Mouse (Mus musculus) lung, postnatal 0 days (tissue): Measurements from ENCODE around the gene Sorbs1. TPM values are rescaled to one million over a fixed set of nuclear protein-coding genes. Genes with fewer than 3 reads are reported as not detected.

Source experiments
- ATAC-seq: fragments of 200-750 bp; cut with Nextera tagmentation; 2 replicates; pipeline ENCODE4 v1.8.0; 2017; ENCODE audit warnings: moderate library complexity
- DNase-seq: peaks from one replicate; pipeline ENCODE4 v3.0.0-alpha.2; 2016; ENCODE audit warnings: low spot score
- H3K27ac ChIP-seq: fragments of 300-500 bp; sonication (generic); 2 replicates; pipeline ENCODE4 v1.5.1; 2014; ENCODE audit warnings: antibody characterized with exemption, mild to moderate bottlenecking, low read length, mixed read lengths
- H3K27me3 ChIP-seq: fragments of 300-500 bp; sonication (generic); replicated peaks from 2 replicates; pipeline ENCODE4 v1.6.1; 2014; ENCODE audit warnings: low read length, mixed read lengths; ENCODE audit not compliant: insufficient read depth
- H3K36me3 ChIP-seq: fragments of 300-500 bp; sonication (generic); 2 replicates; pipeline ENCODE4 v1.6.1; 2014; ENCODE audit warnings: low read length, mixed read lengths; ENCODE audit not compliant: insufficient read depth
- H3K4me1 ChIP-seq: fragments of 300-500 bp; sonication (generic); 2 replicates; pipeline ENCODE4 v1.6.1; 2014; ENCODE audit warnings: antibody characterized with exemption, low read depth, low read length, mixed read lengths; ENCODE audit not compliant: insufficient read depth
- H3K4me2 ChIP-seq: fragments of 300-500 bp; sonication (generic); replicated peaks from 2 replicates; pipeline ENCODE4 v1.6.1; 2014; ENCODE audit warnings: low read depth, mild to moderate bottlenecking, low read length, moderate library complexity, mixed read lengths
- H3K4me3 ChIP-seq: fragments of 300-500 bp; sonication (generic); 2 replicates; pipeline ENCODE4 v1.5.1; 2014; ENCODE audit warnings: low read depth, low read length
- H3K9ac ChIP-seq: fragments of 300-500 bp; sonication (generic); replicated peaks from 2 replicates; pipeline ENCODE4 v1.6.1; 2014; ENCODE audit warnings: low read depth, mild to moderate bottlenecking
- H3K9me3 ChIP-seq: fragments of 300-500 bp; sonication (generic); 2 replicates; pipeline ENCODE4 v1.6.1; 2016; ENCODE audit warnings: low read length, mixed read lengths
- CTCF ChIP-seq: IDR thresholded peaks from 2 replicates; pipeline ENCODE4 v1.5.1; 2016; ENCODE audit warnings: antibody characterized with exemption, mild to moderate bottlenecking
- EP300 ChIP-seq: IDR thresholded peaks from 2 replicates; pipeline ENCODE4 v1.6.1; 2016; ENCODE audit warnings: antibody characterized with exemption, mild to moderate bottlenecking, control low read depth
- WGBS: fragments of 180-500 bp; shearing (Covaris S2); extraction: QIAGEN DNeasy Blood & Tissue Kit; methylation state at CpG from one replicate; pipeline ENCODE4 v1.1.7; 2014; 5-methylcytosine and 5-hydroxymethylcytosine counted together
- polyA plus RNA-seq: library from polyadenylated mRNA; unstranded; fragments of >200 nt; fragmentation: Nextera tagmentation; extraction: Ambion mirVana; gene quantifications from 2 replicates; pipeline ENCODE4 v1.2.1, GENCODE M21; 2015

Gene Sorbs1
- polyA plus RNA-seq, 1 experiment from 2014 or later = 36.4 TPM

DNA sequence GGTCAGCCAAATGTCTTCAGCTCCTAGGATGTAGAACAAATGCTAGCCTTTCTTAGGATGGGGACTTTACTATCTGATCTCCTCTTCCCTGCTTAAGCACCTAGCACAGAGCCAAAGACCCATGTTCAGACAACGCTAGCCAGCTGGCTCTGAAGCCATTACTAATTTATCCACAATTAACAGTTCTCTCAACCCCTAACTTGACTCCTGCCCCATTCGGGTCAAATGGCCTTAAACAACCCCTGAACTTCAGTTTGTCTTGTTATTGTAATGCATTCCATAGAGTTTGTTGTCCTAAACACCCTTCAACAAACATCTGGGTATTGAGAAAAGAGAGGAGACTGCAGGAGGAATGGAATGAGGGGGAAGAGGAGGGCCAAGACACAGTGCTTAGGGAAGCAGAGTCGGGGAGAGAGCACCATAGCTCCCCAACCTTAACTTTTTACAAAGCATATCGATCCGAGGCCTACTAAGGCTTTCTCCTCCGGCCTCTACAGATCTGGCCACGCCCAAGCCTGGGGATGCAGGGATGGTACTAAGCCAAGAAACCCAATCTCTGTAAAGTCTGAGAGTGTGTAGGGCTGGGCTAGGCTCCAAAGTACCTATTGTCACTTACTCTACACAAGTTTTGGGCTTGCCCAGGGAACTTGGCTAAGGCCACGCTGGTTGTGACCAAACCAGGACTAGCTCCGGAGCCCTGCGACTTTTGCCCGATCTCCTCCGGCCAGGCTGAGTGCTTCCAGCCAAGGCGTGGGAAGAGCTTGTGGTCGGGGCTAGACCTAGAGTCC lies 238.0 kb downstream of the Sorbs1 start:
- Histone ChIP-seq H3K4me2 (no peak overlapping the region), H3K9ac (no peak overlapping the region), H3K27me3 (no peaks in the 10 kb centered on the region), H3K4me1 (peaks cover 2% of the 10 kb centered on the region; the same call in 1 of the 2 replicates), H3K27ac (no peak overlapping the region), H3K4me3 (no peak overlapping the region), H3K36me3 (no peaks in the 10 kb centered on the region), H3K9me3 (no peaks in the 10 kb centered on the region)
- DNase-seq (no peak), ATAC-seq (no peak)
- WGBS = 78% methylated on average over 14 of the region's 14 CpGs
- TF ChIP-seq EP300 (no peak), CTCF (no peak)

DNA sequence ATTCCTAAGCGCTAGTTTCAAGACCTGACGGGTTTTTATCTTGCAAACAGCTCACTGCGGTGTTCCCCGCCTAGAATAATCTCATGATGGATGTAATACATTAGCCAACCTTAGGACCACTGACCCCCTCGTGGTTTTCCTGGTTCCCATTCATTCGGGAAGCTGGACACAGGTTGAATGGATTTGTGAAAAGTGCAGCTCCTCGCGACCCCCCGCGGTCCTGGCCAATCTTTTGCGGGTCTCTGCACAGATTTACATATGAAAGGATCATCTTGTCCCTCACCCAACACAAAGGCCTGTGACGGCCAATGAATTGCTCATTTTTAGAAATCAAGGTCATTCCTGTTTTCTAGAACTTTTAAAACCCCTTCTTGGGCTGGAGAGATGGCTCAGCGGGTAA lies 240.9 kb downstream of the Sorbs1 start:
- Histone ChIP-seq H3K36me3 (no peaks in the 10 kb centered on the region), H3K27ac (no peak overlapping the region), H3K4me1 (peaks cover 4% of the 10 kb centered on the region; the same call in 1 of the 2 replicates), H3K4me2 (no peak overlapping the region), H3K27me3 (no peaks in the 10 kb centered on the region), H3K4me3 (no peak overlapping the region), H3K9me3 (no peaks in the 10 kb centered on the region), H3K9ac (no peak overlapping the region)
- 54% methylated on average over 13 of the region's 13 CpGs for WGBS
- no peak for ATAC-seq
- TF ChIP-seq CTCF = no peak
- no peak for TF ChIP-seq EP300
- DNase-seq = no peak

DNA sequence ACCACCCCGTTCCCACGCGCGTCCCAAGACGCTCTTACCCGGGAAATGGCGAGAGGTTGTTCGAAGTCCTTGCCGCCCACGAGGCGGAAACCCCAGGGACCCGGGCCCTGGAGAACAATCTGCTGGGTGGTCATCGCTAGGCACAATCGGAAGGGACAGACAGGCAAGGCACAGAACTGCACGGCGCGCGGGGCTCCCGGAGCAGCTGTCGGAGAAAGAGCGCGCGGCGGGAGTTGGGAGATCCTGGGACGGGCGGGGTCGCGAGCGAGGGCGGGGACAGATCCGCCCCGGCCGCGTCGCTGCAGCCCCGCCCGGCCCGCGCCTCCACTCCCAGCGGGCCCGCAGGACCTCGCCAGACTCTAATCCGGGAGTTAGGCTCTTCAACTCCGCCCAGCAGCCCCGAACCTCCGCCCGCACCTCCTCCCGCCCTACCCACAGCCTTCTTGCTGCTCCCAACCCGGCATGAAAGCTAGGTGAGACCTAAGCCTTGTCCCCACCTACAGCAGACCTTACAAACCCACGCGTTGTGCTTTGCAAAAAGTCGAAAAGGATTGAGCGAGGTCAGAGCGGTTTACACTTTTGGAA lies 242.2 kb downstream of the Sorbs1 start, which contains the start of gene Pdlim1:
Gene Pdlim1 (minus strand): TSS at position 535 of the 585 bp plus-strand sequence.
- no peak for TF ChIP-seq EP300
- TF ChIP-seq CTCF = no peak
- Histone ChIP-seq H3K4me2 (peak within 1 kb of the TSS; percentile 94), H3K9ac (peak within 1 kb of the TSS; percentile 68), H3K27ac (peak within 1 kb of the TSS; percentile 28), H3K9me3 (no peaks in the 10 kb centered on the region), H3K4me3 (peak within 1 kb of the TSS; percentile 66), H3K27me3 (no peaks in the 10 kb centered on the region), H3K36me3 (no peaks in the 10 kb centered on the region), H3K4me1 (peaks cover 4% of the 10 kb centered on the region; the same call in 1 of the 2 replicates)
- peak; percentile 93 for DNase-seq
- peak; percentile 90 for ATAC-seq
- WGBS = 1% methylated on average over 33 of the region's 54 CpGs

DNA sequence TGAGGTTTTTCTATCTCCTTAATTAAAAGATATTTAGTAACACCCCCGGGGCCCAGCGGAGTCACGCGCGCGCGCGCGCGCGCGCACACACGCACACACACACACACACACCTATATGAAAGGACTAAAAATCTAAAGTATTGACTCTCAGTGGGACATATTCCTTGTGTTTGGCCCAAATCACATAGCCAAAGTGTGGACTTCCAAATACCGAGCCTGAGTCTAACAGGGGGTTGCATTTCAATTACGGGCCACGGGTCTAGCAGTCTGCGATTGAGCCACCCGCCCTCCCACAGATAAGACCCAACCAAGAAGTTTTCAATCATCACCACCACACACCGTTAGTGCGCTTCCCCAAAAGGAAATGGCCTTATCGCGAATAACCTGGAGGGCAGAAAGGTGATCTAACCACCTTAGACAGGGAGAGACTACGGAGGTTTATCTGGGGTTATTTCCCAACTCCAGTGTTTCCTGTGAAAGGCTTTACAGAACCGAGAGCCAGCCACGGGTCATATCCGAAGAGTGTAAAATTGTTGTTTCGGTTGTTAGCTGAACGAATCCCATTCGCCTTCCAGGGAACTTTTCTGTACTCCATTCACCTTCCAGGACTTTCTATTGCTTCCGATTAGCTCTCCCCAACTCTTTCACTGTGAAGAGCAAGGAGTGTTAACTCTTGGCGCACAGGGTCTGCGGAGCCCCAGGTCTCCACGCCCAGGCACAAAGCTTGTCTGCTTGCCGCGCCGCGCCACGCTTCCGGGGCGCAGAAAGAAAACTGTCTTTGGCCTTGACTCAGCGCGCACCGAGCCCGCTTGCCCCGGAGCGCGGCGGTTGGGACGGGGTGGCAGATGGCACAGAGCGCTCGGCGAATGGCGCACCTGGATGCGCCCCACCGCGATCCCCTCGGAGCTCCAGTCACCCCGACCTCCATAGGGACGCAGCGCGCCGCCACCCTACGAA lies 242.9 kb downstream of the Sorbs1 start:
- DNase-seq (peak; percentile 32), ATAC-seq (peak; percentile 17)
- Histone ChIP-seq H3K36me3 (no peaks in the 10 kb centered on the region), H3K27me3 (no peaks in the 10 kb centered on the region), H3K4me1 (peaks cover 4% of the 10 kb centered on the region; the same call in 1 of the 2 replicates), H3K4me2 (peak overlapping the region; percentile 94), H3K9me3 (no peaks in the 10 kb centered on the region), H3K4me3 (peak overlapping the region; percentile 66), H3K27ac (peak overlapping the region; percentile 28), H3K9ac (peak overlapping the region; percentile 68)
- no peak for TF ChIP-seq EP300
- TF ChIP-seq CTCF = no peak
- 6% methylated on average over 62 of the region's 63 CpGs for WGBS

DNA sequence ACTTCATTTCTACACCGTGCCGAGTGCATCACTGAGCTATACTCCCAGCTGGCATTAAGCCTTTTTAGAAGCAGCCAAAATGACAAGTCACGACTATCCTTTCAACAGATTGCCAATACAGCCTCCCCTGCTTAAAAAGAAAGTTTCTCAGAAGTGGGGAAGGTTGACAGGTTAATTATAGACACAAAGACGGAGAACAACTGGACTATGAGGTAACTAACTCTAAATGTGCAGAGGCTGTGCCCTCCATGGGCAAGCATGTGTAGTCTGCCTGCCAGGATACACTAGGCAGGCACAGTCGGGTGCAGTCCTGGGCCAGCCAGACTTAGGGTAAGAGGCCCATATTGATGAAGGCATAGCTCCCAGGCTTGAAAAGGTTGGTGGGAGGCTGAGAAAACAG lies 244.1 kb downstream of the Sorbs1 start:
- no peak overlapping the region for H3K4me3 ChIP-seq
- no peak for DNase-seq
- no peaks in the 10 kb centered on the region for H3K27me3 ChIP-seq
- H3K9me3 ChIP-seq = no peaks in the 10 kb centered on the region
- TF ChIP-seq EP300 = no peak
- no peak for TF ChIP-seq CTCF
- H3K4me1 ChIP-seq = peaks cover 4% of the 10 kb centered on the region; the same call in 1 of the 2 replicates
- 74% methylated on average over 5 of the region's 5 CpGs for WGBS
- H3K4me2 ChIP-seq = peak overlapping the region; percentile 94
- no peak for ATAC-seq
- no peaks in the 10 kb centered on the region for H3K36me3 ChIP-seq
- H3K9ac ChIP-seq = no peak overlapping the region
- no peak overlapping the region for H3K27ac ChIP-seq

DNA sequence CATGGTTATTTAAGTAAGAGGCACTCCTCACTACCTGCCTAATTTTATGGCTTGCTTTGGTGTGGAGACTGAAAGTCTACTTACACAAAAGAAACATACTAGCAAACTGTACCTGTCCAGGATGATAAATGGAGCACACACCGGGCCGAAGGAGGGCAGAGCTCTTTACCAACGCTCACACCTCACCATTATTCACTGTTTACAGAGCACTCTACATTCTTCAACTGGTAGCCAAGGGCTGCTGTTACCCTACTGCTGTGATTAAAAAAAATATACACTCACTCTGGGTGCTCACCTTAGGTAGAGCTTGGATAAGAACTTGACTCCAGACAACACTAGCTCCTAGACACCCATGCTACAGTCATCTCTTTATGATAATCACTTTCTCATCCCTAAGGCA lies 245.1 kb downstream of the Sorbs1 start:
- TF ChIP-seq CTCF (no peak), EP300 (peak; percentile 72)
- Histone ChIP-seq H3K4me1 (peaks cover 4% of the 10 kb centered on the region; the same call in 1 of the 2 replicates), H3K9me3 (no peaks in the 10 kb centered on the region), H3K4me3 (no peak overlapping the region; the same call in 1 of the 2 replicates), H3K4me2 (peak overlapping the region; percentile 29), H3K27ac (peak overlapping the region; percentile 38; the same call in 1 of the 2 replicates), H3K36me3 (no peaks in the 10 kb centered on the region), H3K27me3 (no peaks in the 10 kb centered on the region), H3K9ac (no peak overlapping the region)
- WGBS = 25% methylated on average over 3 of the region's 3 CpGs
- DNase-seq (peak; percentile 76), ATAC-seq (peak; percentile 34)
